Mouse (Mus musculus) v-Abl transformed pro-B cells (cell line): ENCODE measurements around the gene Chka.

ENCODE experiments used
- in situ Hi-C, 2 experiments: fragments of 400-800 bp; cut with MboI; formaldehyde crosslinking; loops; one replicate each; pipeline ENCODE4 v1.15.1; 2025; ENCODE audit not compliant: unreplicated experiment in 2 of 2

Chka gene

GRCm38 (mm10) chr19:3882214-3882613 is 30.6 kb downstream of the Chka start:
- in situ Hi-C loops = no loop called here

DNA sequence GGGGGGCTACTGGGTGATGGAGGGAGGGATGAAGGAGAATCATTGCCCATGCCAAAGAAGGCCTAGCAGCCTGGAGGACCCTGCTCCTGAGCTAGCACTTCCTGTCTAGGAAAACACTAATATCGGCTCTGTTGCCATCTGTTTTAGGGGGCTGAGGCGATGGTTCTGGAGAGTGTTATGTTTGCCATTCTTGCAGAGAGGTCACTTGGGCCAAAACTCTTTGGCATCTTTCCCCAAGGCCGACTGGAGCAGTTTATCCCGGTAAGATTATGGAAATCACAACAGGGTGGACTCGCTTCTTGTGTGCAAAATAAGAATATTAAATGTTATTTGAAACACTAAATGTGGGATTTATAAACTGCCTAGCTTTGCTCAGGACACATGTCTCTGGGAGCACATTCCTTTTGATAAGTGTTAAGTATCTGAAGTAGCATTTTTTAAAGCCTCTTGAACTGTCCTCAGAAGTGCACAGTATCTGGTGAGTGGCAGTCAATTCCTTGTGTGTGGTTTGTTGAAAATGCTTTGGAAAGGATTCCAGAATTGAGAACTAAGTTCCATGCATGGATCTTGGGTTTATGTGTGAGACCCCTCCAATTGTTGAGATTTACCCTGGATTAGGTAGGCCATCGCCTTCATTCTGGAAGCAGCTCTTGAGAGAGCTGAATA is 32.9 kb downstream of the Chka start:
- in situ Hi-C loops = no loop called here

GRCm38 (mm10) chr19:3889096-3889495 is 37.5 kb downstream of the Chka start:
- in situ Hi-C loops = loop anchor here (5.0 kb wide), 1 partner anchor 93 kb away; no protein-coding TSS in a partner anchor

GRCm38 (mm10) chr19:3890181-3890580 is 38.6 kb downstream of the Chka start:
- in situ Hi-C loops = no loop called here

DNA sequence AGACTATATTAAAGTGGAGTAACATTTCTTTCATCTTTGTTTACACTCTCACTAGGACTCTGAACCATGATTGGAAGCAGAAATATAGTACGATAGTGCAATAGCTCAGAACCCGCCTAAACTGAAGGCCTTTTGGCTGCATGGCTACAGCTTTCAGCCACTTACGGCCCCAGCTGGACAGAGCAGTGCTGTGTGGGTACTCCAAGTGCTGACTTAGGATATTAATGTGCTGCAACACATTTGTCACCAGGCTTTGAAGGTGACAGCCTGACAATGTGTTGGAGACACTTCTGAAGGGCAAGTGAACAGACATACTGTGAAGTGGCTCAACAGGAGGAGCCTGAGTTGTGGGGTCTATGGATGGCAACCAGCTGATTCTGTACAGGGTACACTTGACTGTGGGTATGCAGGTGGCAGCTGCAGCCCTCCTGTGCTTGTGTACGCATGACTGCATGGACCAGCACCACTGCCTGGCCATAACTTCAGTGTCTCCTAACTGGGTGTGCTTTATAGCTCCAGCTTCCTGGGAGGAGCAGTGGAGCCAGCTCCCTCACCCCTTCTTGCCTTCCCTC is 42.1 kb downstream of the Chka start:
- in situ Hi-C loops = no loop called here

DNA sequence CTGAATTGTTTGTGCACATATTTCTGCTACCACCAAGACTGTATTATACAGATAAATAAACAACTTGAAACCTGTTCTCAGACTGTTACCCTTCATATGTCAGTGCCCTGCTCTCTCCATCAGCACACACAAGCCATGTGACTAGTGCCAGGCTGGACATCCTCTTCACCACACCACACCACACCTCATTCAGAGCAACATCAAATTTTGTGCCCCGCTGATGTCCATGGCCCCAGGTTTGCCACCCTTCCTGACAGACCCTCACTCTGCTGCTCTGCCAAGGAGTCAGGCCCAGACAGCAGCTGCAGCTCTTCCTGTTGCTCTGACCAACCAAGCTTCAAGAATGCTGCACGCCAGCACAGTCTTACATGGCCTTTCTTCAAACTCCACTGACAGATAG is 42.7 kb downstream of the Chka start:
- in situ Hi-C loops = no loop called here

GRCm38 (mm10) chr19:3895171-3895631 is 43.6 kb downstream of the Chka start:
- in situ Hi-C loops = no loop called here

DNA sequence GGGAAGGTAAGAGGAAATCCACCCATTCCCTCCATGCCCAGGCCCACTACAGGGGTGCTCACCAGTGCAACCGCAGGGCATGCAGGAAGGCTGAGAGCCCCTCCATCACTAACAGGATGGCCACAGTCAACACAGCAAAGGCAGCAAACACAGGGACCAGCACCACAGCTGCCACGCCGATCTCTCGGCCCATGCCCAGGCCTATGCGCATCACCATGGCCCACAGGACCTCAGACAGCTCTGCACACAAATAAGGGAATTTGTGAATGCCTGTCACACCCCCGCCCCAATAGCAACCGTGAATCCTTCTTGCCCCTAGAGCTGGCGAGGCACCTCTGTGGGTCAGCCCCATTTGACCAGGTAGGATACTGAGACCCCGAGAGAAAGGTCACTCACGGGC is 44.6 kb downstream of the Chka start:
- in situ Hi-C loops = no loop called here

- in situ Hi-C loops = no loop called here
Observed at GRCm38 (mm10) chr19:3897557-3897956, 46.0 kb downstream of the Chka start.

DNA sequence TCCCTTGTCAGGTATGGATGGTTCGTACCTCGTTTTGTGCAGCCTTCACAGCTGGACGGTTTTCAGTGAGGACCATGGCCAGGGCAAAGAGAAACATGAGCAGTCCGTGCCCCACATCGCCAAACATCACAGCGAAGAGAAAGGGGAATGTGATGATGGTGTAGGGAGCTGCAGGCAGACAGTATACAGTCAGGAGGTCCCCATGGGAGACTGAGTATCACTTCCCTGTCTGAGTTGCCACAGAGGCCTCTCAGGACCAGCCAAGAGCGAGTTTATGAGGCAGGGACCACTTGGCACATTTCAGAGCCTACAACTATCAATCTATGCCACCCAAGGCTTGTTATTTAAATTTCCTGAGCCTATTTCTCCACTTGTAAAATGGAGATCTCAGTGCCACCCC is 47.4 kb downstream of the Chka start:
- in situ Hi-C loops = no loop called here

GRCm38 (mm10) chr19:3899618-3900017 is 48.0 kb downstream of the Chka start:
- in situ Hi-C loops = loop anchor here in 1 of 2 experiments (5.0 kb wide), 1 partner anchor 43 kb away; no protein-coding TSS in a partner anchor

DNA sequence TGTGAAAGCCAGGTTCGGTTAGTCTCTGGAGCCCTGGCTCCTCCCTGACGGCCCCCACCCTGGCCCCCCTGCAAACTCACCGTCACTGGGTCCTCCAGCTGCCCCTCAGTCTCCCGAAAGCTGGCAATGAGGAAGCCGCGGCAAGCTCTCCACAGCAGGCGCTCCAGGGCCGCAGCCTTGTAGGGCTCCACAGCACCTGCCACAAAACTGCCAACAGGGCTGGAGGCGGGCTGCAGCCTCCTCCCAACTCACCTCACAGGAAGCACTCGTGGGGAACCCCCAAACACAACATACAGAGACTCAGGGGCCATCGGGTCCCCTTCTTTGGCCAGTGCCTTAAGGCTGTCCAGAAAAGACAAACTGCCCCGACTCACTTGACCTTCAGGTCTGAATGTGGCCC is 51.4 kb downstream of the Chka start:
- in situ Hi-C loops = loop anchor here in 1 of 2 experiments (5.0 kb wide), 1 partner anchor 39 kb away; no protein-coding TSS in a partner anchor

DNA sequence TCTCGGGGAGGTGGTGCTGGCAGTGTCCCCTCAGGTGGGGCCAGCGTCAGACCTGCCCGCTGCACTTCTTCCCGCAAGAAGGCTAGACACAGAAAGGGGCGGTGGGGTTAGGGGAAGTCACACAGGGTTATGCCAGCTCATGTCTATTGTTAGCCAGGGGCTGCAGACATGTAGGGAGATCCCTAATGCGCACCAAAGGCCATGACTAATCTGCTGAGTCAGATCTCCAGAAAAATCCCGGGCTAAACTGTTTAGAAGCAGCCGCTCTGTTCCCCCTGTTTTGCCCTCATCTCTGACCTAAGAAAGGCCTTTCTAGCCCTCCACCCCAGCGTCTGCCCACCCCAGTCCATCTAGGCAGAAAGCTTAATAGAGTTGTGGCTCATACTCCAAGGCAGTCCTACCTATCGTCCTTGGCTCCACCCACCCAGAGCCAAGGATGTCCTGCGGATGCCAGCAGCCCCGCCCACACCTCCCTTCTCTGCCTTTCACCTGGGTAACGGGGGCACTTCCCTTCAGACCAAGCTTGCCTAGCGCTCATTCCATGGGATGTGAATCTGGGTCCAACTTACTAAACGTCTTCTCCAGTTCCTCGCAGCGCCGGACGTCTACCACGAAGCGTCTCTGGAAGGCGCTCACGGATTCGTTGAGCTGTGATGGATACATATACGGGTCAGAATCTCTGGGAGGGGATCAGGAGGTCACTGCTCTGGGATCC is 52.2 kb downstream of the Chka start:
- in situ Hi-C loops = loop anchor here in 1 of 2 experiments (5.0 kb wide), 1 partner anchor 38 kb away; no protein-coding TSS in a partner anchor

- in situ Hi-C loops = loop anchor here in 1 of 2 experiments (5.0 kb wide), 1 partner anchor 38 kb away; no protein-coding TSS in a partner anchor
Observed at GRCm38 (mm10) chr19:3904363-3904675, 52.7 kb downstream of the Chka start.

- in situ Hi-C loops = loop anchor here in 1 of 2 experiments (5.0 kb wide), 1 partner anchor 42 kb away; no protein-coding TSS in a partner anchor
Observed at GRCm38 (mm10) chr19:3905261-3905969, 53.8 kb downstream of the Chka start.

GRCm38 (mm10) chr19:3906326-3906725 is 54.8 kb downstream of the Chka start:
- in situ Hi-C loops = loop anchor here in 1 of 2 experiments (5.0 kb wide), 1 partner anchor 41 kb away; no protein-coding TSS in a partner anchor

- in situ Hi-C loops = loop anchor here in 1 of 2 experiments (5.0 kb wide), 1 partner anchor 40 kb away; no protein-coding TSS in a partner anchor
Observed at GRCm38 (mm10) chr19:3906795-3907786, 55.5 kb downstream of the Chka start, which contains the start of gene Tcirg1. Tcirg1 (minus strand) TSS chr19:3907133.

GRCm38 (mm10) chr19:3907876-3908660 is 56.5 kb downstream of the Chka start:
- in situ Hi-C loops = loop anchor here in 1 of 2 experiments (5.0 kb wide), 1 partner anchor 39 kb away; no protein-coding TSS in a partner anchor
